Mouse (Mus musculus) CH12.LX (cell line): ENCODE measurements around the gene Mmrn2. TPM values are rescaled to one million over a fixed set of nuclear protein-coding genes. Genes with fewer than 3 reads are reported as not detected.

Experiments
- DNase-seq: peaks from one replicate; pipeline ENCODE4 v3.0.0-alpha.2; 2013; ENCODE audit errors: extremely low read depth
- H3K27ac ChIP-seq: 2 replicates; pipeline ENCODE4 v1.5.1; 2012; ENCODE audit warnings: low read depth, mild to moderate bottlenecking, control low read depth, moderate library complexity; ENCODE audit not compliant: insufficient read depth
- H3K27me3 ChIP-seq: replicated peaks from 2 replicates; pipeline ENCODE3; 2012; ENCODE audit warnings: inconsistent platforms
- H3K36me3 ChIP-seq, 2 experiments: replicated peaks in 1 of 2; 2 replicates each; pipeline versions ENCODE3 to v1.6.1; 2012; ENCODE audit warnings: inconsistent platforms in 1 of 2, low read length in 1 of 2, mild to moderate bottlenecking in 1 of 2, mixed read lengths in 1 of 2, moderate library complexity in 1 of 2; ENCODE audit not compliant: control insufficient read depth in 1 of 2, insufficient read depth in 1 of 2
- H3K4me1 ChIP-seq, 2 experiments: 2 replicates each; pipeline ENCODE4 v1.6.1; 2012; ENCODE audit warnings: inconsistent platforms in 1 of 2, moderate library complexity in 1 of 2; ENCODE audit not compliant: insufficient read depth in 2 of 2, control insufficient read depth in 1 of 2
- H3K4me2 ChIP-seq: 2 replicates; pipeline ENCODE4 v1.6.1; 2012; ENCODE audit warnings: low read depth, mild to moderate bottlenecking, control low read depth; ENCODE audit not compliant: poor library complexity, insufficient read depth, severe bottlenecking
- H3K4me3 ChIP-seq, 3 experiments: fragments of 150-350 bp in 1 of 3; sonication (generic) in 1 of 3; replicated peaks in 1 of 3; 2 replicates each; pipeline versions ENCODE3 to v1.5.1; 2011 to 2012; ENCODE audit warnings: low read depth in 2 of 3, low read length in 2 of 3, mild to moderate bottlenecking in 2 of 3, moderate library complexity in 2 of 3, control low read depth in 1 of 3, improper control_type of control experiment in 1 of 3, inconsistent platforms in 1 of 3, mixed read lengths in 1 of 3; ENCODE audit not compliant: poor library complexity in 1 of 3
- H3K79me2 ChIP-seq: replicated peaks from 2 replicates; pipeline ENCODE4 v1.6.1; 2012; ENCODE audit warnings: mild to moderate bottlenecking, moderate library complexity; ENCODE audit not compliant: control insufficient read depth, poor library complexity, insufficient read depth, severe bottlenecking; ENCODE audit errors: extremely low read depth
- H3K9ac ChIP-seq: 2 replicates; pipeline ENCODE4 v1.6.1; 2012; ENCODE audit warnings: low read depth, mild to moderate bottlenecking, control low read depth, moderate library complexity; ENCODE audit not compliant: insufficient read depth
- H3K9me3 ChIP-seq: replicated peaks from 2 replicates; pipeline ENCODE3; 2012; ENCODE audit warnings: low read length, inconsistent platforms, mixed read lengths
- ELF1 ChIP-seq: IDR thresholded peaks from 2 replicates; pipeline ENCODE4 v1.6.1; 2014; ENCODE audit warnings: low read depth, mild to moderate bottlenecking, inconsistent platforms, low read length, improper control_type of control experiment
- EP300 ChIP-seq: IDR thresholded peaks from 2 replicates; pipeline ENCODE4 v1.6.1; 2011; ENCODE audit warnings: low read length, improper control_type of control experiment
- ETS1 ChIP-seq: conservative IDR thresholded peaks from 2 replicates; pipeline ENCODE4 v1.6.1; 2012; ENCODE audit warnings: low read depth, mild to moderate bottlenecking, inconsistent platforms, low read length, improper control_type of control experiment, moderate library complexity
- GABPA ChIP-seq: IDR thresholded peaks from 2 replicates; pipeline ENCODE4 v1.6.1; 2012; ENCODE audit warnings: low read depth, low read length, improper control_type of control experiment, inconsistent platforms; ENCODE audit not compliant: insufficient replicate concordance
- HCFC1 ChIP-seq: IDR thresholded peaks from 2 replicates; pipeline ENCODE4 v1.6.1; 2012; ENCODE audit warnings: low read depth, mild to moderate bottlenecking, inconsistent platforms, low read length, improper control_type of control experiment
- JUND ChIP-seq: conservative IDR thresholded peaks from 2 replicates; pipeline ENCODE4 v1.6.1; 2011; ENCODE audit warnings: low read depth, low read length, improper control_type of control experiment
- KAT2A ChIP-seq: IDR thresholded peaks from 2 replicates; pipeline ENCODE4 v1.6.1; 2012; ENCODE audit warnings: low read length, improper control_type of control experiment, inconsistent platforms; ENCODE audit not compliant: insufficient replicate concordance
- MAZ ChIP-seq: IDR thresholded peaks from 2 replicates; pipeline ENCODE4 v1.6.1; 2012; ENCODE audit warnings: low read depth, mild to moderate bottlenecking, inconsistent platforms, low read length, improper control_type of control experiment, moderate library complexity
- MEF2A ChIP-seq: IDR thresholded peaks from 2 replicates; pipeline ENCODE4 v1.6.1; 2014; ENCODE audit warnings: low read depth, mild to moderate bottlenecking, inconsistent platforms, low read length, improper control_type of control experiment, borderline replicate concordance
- NELFE ChIP-seq: IDR thresholded peaks from 2 replicates; pipeline ENCODE4 v1.6.1; 2011; ENCODE audit warnings: low read depth, low read length, improper control_type of control experiment
- NRF1 ChIP-seq: IDR thresholded peaks from 2 replicates; pipeline ENCODE4 v1.6.1; 2014; ENCODE audit warnings: low read depth, mild to moderate bottlenecking, inconsistent platforms, low read length, improper control_type of control experiment, moderate library complexity
- PAX5 ChIP-seq: IDR thresholded peaks from 2 replicates; pipeline ENCODE4 v1.6.1; 2012; ENCODE audit warnings: low read length, inconsistent platforms, mixed read lengths
- RAD21 ChIP-seq: IDR thresholded peaks from 2 replicates; pipeline ENCODE4 v1.6.1; 2011; ENCODE audit warnings: low read depth, mild to moderate bottlenecking, low read length, improper control_type of control experiment, moderate library complexity
- TBP ChIP-seq: conservative IDR thresholded peaks from 2 replicates; pipeline ENCODE4 v1.6.1; 2011; ENCODE audit warnings: low read depth, low read length, improper control_type of control experiment
- TCF12 ChIP-seq: IDR thresholded peaks from 2 replicates; pipeline ENCODE4 v1.6.1; 2014; ENCODE audit warnings: low read depth, mild to moderate bottlenecking, inconsistent platforms, low read length, improper control_type of control experiment
- UBTF ChIP-seq: IDR thresholded peaks from 2 replicates; pipeline ENCODE4 v1.6.1; 2012; ENCODE audit warnings: low read depth, mild to moderate bottlenecking, inconsistent platforms, low read length, improper control_type of control experiment, moderate library complexity
- ZC3H11A ChIP-seq: IDR thresholded peaks from 2 replicates; pipeline ENCODE4 v1.6.1; 2012; ENCODE audit warnings: low read depth, mild to moderate bottlenecking, inconsistent platforms, low read length, improper control_type of control experiment
- ZKSCAN1 ChIP-seq: IDR thresholded peaks from 2 replicates; pipeline ENCODE4 v1.6.1; 2012; ENCODE audit warnings: low read depth, inconsistent platforms, low read length, improper control_type of control experiment, borderline replicate concordance
- ZNF384 ChIP-seq: IDR thresholded peaks from 2 replicates; pipeline ENCODE4 v1.6.1; 2012; ENCODE audit warnings: low read depth, low read length, improper control_type of control experiment, inconsistent platforms
- dilution Hi-C: fragments of 300-500 bp; cut with MboI; formaldehyde crosslinking; loops from 2 replicates; pipeline ENCODE4 v1.14.3; 2020; ENCODE audit warnings: low sequenced_read_pairs; ENCODE audit not compliant: extremely low pct_unique_long_range_greater_than_20kb, extremely low pct_ligation_motif_present
- in situ Hi-C: fragments of 300-500 bp; cut with MboI; formaldehyde crosslinking; loops from 3 replicates; pipeline ENCODE4 v1.14.3; 2019; ENCODE audit warnings: low sequenced_read_pairs, low pct_ligation_motif_present, low pct_unique_long_range_greater_than_20kb, mixed read lengths
- polyA plus RNA-seq: library from polyadenylated mRNA; unstranded; fragments of >175 nt; gene quantifications from 2 replicates; pipeline ENCODE4 v1.2.1, GENCODE M21; 2012; ENCODE audit warnings: low read depth; ENCODE audit not compliant: insufficient read length
- total RNA-seq, 2 experiments: library from RNA; depleted of rRNA; stranded (reverse); fragments of 300-350 nt in 1 of 2; fragments of >200 nt in 1 of 2; gene quantifications; 2 replicates each; pipeline ENCODE4 v1.2.3; 2012 to 2014

Gene Mmrn2
- total and polyA plus RNA-seq, 3 experiments: 0.06 TPM; not detected in 2

- in situ Hi-C loops: no loop called here
Measured at GRCm38 (mm10) chr14:34417501-34417900, 42.2 kb downstream of the Mmrn2 start.

GRCm38 (mm10) chr14:34421078-34421477 is 45.8 kb downstream of the Mmrn2 start:
- Histone ChIP-seq H3K36me3 (peaks cover 36 to 75% of the 10 kb centered on the region in 2 experiments), H3K27ac (no peak overlapping the region), H3K9me3 (no peaks in the 10 kb centered on the region), H3K9ac (no peak overlapping the region), H3K4me2 (no peak overlapping the region), H3K27me3 (no peaks in the 10 kb centered on the region), H3K4me1 (no peaks in the 10 kb centered on the region), H3K79me2 (no peaks in the 10 kb centered on the region), H3K4me3 (no peak overlapping the region)
- no peak for DNase-seq
- TF ChIP-seq TCF12: no peak
- no peak for TF ChIP-seq ZKSCAN1
- no peak for TF ChIP-seq UBTF
- TF ChIP-seq HCFC1: no peak
- no peak for TF ChIP-seq MEF2A
- in situ Hi-C loops: loop anchor here (5.0 kb wide), 1 partner anchor 141 kb away; no protein-coding TSS in a partner anchor
- dilution Hi-C loops: no loop called here

More at GRCm38 (mm10) chr14:34417501-34417900, 42.2 kb downstream of the Mmrn2 start:
- no peak overlapping the region for H3K4me3 ChIP-seq
- no peak overlapping the region for H3K4me2 ChIP-seq
- no peaks in the 10 kb centered on the region for H3K27me3 ChIP-seq
- no peak for DNase-seq
- H3K9ac ChIP-seq: no peak overlapping the region
- peaks cover 35 to 72% of the 10 kb centered on the region in 2 experiments for H3K36me3 ChIP-seq
- TF ChIP-seq ELF1 (no peak), EP300 (no peak), NELFE (no peak), JUND (no peak), ZNF384 (no peak), MAZ (no peak), KAT2A (no peak), UBTF (no peak), ETS1 (no peak), TBP (no peak), RAD21 (no peak), NRF1 (no peak), ZC3H11A (no peak), PAX5 (no peak), GABPA (no peak), MEF2A (no peak)
- no peaks in the 10 kb centered on the region for H3K4me1 ChIP-seq
- H3K79me2 ChIP-seq: no peaks in the 10 kb centered on the region
- dilution Hi-C loops: no loop called here
- H3K9me3 ChIP-seq: no peaks in the 10 kb centered on the region
- H3K27ac ChIP-seq: no peak overlapping the region
